Mouse (Mus musculus) intestine, embryonic 14.5 days (tissue): Measurements from ENCODE around the gene Tepp. TPM values are rescaled to one million over a fixed set of nuclear protein-coding genes. Genes with fewer than 3 reads are reported as not detected.

Experiments
- ATAC-seq: fragments of 200-750 bp; cut with Nextera tagmentation; replicated peaks from 2 replicates; pipeline ENCODE4 v1.8.0; 2017; ENCODE audit warnings: low read depth, moderate number of reproducible peaks, moderate TSS enrichment, moderate library complexity; ENCODE audit not compliant: low FRiP score, low TSS enrichment
- DNase-seq: peaks from one replicate; pipeline ENCODE4 v3.0.0-alpha.2; 2018; ENCODE audit warnings: low spot score
- H3K27ac ChIP-seq: fragments of 300-500 bp; sonication (generic); 2 replicates; pipeline ENCODE4 v1.5.1; 2014; ENCODE audit warnings: low read depth, mild to moderate bottlenecking, control low read depth
- H3K27me3 ChIP-seq: fragments of 300-500 bp; sonication (generic); replicated peaks from 2 replicates; pipeline ENCODE4 v1.6.1; 2014; ENCODE audit warnings: low read length, control low read depth; ENCODE audit not compliant: control insufficient read depth, insufficient read depth
- H3K36me3 ChIP-seq: fragments of 300-500 bp; sonication (generic); 2 replicates; pipeline ENCODE4 v1.6.1; 2014; ENCODE audit warnings: low read length, control low read depth; ENCODE audit not compliant: control insufficient read depth, insufficient read depth
- H3K4me1 ChIP-seq: fragments of 300-500 bp; sonication (generic); replicated peaks from 2 replicates; pipeline ENCODE4 v1.6.1; 2014; ENCODE audit warnings: low read length, control low read depth, mixed read lengths; ENCODE audit not compliant: control insufficient read depth, insufficient read depth
- H3K4me2 ChIP-seq: fragments of 300-500 bp; sonication (generic); 2 replicates; pipeline ENCODE4 v1.6.1; 2014; ENCODE audit warnings: low read length
- H3K4me3 ChIP-seq: fragments of 300-500 bp; sonication (generic); 2 replicates; pipeline ENCODE4 v1.5.1; 2014; ENCODE audit warnings: low read depth, low read length, control low read depth, mixed read lengths
- H3K9ac ChIP-seq: fragments of 300-500 bp; sonication (generic); 2 replicates; pipeline ENCODE4 v1.6.1; 2014; ENCODE audit warnings: mild to moderate bottlenecking, low read length
- H3K9me3 ChIP-seq: fragments of 300-500 bp; sonication (generic); 2 replicates; pipeline ENCODE4 v1.6.1; 2016; ENCODE audit warnings: low read length, control low read depth; ENCODE audit not compliant: control insufficient read depth
- WGBS: fragments of 180-500 bp; shearing (Covaris S2); extraction: QIAGEN DNeasy Blood & Tissue Kit; methylation state at CpG from one replicate; pipeline ENCODE4 v1.1.7; 2014; 5-methylcytosine and 5-hydroxymethylcytosine counted together
- polyA plus RNA-seq: library from polyadenylated mRNA; unstranded; fragments of >200 nt; fragmentation: Nextera tagmentation; extraction: Ambion mirVana; gene quantifications from 2 replicates; pipeline ENCODE4 v1.2.1, GENCODE M21; 2014

Gene Tepp
- polyA plus RNA-seq, 1 experiment from 2014 or later = not detected

- DNase-seq = no peak
- H3K36me3 ChIP-seq = peaks cover 44% of the 10 kb centered on the region
Observed at GRCm38 (mm10) chr8:95336363-95336762, 26.0 kb downstream of the Tepp start.

GRCm38 (mm10) chr8:95341721-95342120, 31.4 kb downstream of the Tepp start:
- H3K9ac ChIP-seq = no peak overlapping the region
- 59% methylated on average over 5 of the region's 5 CpGs for WGBS

More at GRCm38 (mm10) chr8:95336363-95336762, 26.0 kb downstream of the Tepp start:
- no peak for ATAC-seq
- Histone ChIP-seq H3K4me2 (no peak overlapping the region), H3K27me3 (no peaks in the 10 kb centered on the region), H3K9ac (no peak overlapping the region), H3K4me3 (no peak overlapping the region), H3K27ac (no peak overlapping the region), H3K9me3 (no peaks in the 10 kb centered on the region), H3K4me1 (no peaks in the 10 kb centered on the region)

GRCm38 (mm10) chr8:95344668-95345067, 34.3 kb downstream of the Tepp start:
- Histone ChIP-seq H3K36me3 (peaks cover 38% of the 10 kb centered on the region), H3K4me3 (no peak overlapping the region), H3K27me3 (no peaks in the 10 kb centered on the region), H3K27ac (no peak overlapping the region), H3K4me2 (no peak overlapping the region), H3K4me1 (peaks cover 7% of the 10 kb centered on the region; the same call in 1 of the 2 replicates), H3K9ac (no peak overlapping the region), H3K9me3 (no peaks in the 10 kb centered on the region)
- no peak for DNase-seq
- no peak for ATAC-seq
- 78% methylated on average over 6 of the region's 6 CpGs for WGBS

More at GRCm38 (mm10) chr8:95341721-95342120, 31.4 kb downstream of the Tepp start:
- Histone ChIP-seq H3K27ac (no peak overlapping the region), H3K36me3 (peaks cover 61% of the 10 kb centered on the region), H3K4me2 (no peak overlapping the region), H3K9me3 (no peaks in the 10 kb centered on the region), H3K4me3 (no peak overlapping the region), H3K27me3 (no peaks in the 10 kb centered on the region), H3K4me1 (no peaks in the 10 kb centered on the region)
- DNase-seq (no peak), ATAC-seq (no peak)

GRCm38 (mm10) chr8:95346643-95347545, 36.5 kb downstream of the Tepp start:
- H3K4me3 ChIP-seq = no peak overlapping the region
- peak; percentile 29; the same call in 1 of the 2 replicates for ATAC-seq

GRCm38 (mm10) chr8:95348356-95348755, 38.0 kb downstream of the Tepp start:
- Histone ChIP-seq H3K9ac (no peak overlapping the region), H3K4me1 (peaks cover 8% of the 10 kb centered on the region; the same call in 1 of the 2 replicates), H3K4me3 (no peak overlapping the region), H3K27me3 (no peaks in the 10 kb centered on the region), H3K36me3 (peaks cover 23% of the 10 kb centered on the region), H3K9me3 (no peaks in the 10 kb centered on the region), H3K4me2 (no peak overlapping the region), H3K27ac (no peak overlapping the region)
- 86% methylated on average over 2 of the region's 2 CpGs for WGBS
- ATAC-seq (no peak), DNase-seq (no peak)

More at GRCm38 (mm10) chr8:95346643-95347545, 36.5 kb downstream of the Tepp start:
- 22% methylated on average over 8 of the region's 8 CpGs for WGBS
- H3K36me3 ChIP-seq = peaks cover 27% of the 10 kb centered on the region
- H3K4me2 ChIP-seq = no peak overlapping the region
- no peak overlapping the region for H3K27ac ChIP-seq
- peak; percentile 90 for DNase-seq
- H3K9ac ChIP-seq = no peak overlapping the region
- H3K9me3 ChIP-seq = no peaks in the 10 kb centered on the region
- no peaks in the 10 kb centered on the region for H3K27me3 ChIP-seq
- H3K4me1 ChIP-seq = peaks cover 7% of the 10 kb centered on the region; the same call in 1 of the 2 replicates

- H3K4me2 ChIP-seq = no peak overlapping the region
- ATAC-seq = no peak
- peaks cover 17% of the 10 kb centered on the region for H3K36me3 ChIP-seq
- WGBS = 45% methylated on average over 19 of the region's 19 CpGs
- H3K4me1 ChIP-seq = peaks cover 14% of the 10 kb centered on the region; the same call in 1 of the 2 replicates
- DNase-seq = no peak
- H3K27me3 ChIP-seq = no peaks in the 10 kb centered on the region; the same call in 1 of the 2 replicates
- H3K9me3 ChIP-seq = no peaks in the 10 kb centered on the region
- H3K4me3 ChIP-seq = no peak overlapping the region
- 0 out of 2 replicates have a peak overlapping the region, but pooled peaks have one; percentile 27 for H3K27ac ChIP-seq
- no peak overlapping the region for H3K9ac ChIP-seq
Observed at GRCm38 (mm10) chr8:95348811-95349630, 38.7 kb downstream of the Tepp start.

GRCm38 (mm10) chr8:95351461-95351860, 41.1 kb downstream of the Tepp start:
- H3K9me3 ChIP-seq = no peaks in the 10 kb centered on the region
- H3K36me3 ChIP-seq = no peaks in the 10 kb centered on the region
- no peaks in the 10 kb centered on the region; the same call in 1 of the 2 replicates for H3K27me3 ChIP-seq
- ATAC-seq (peak; percentile 40), DNase-seq (peak; percentile 77)
- H3K4me3 ChIP-seq = peak overlapping the region; percentile 79
- peak overlapping the region; percentile 80; the same call in 1 of the 2 replicates for H3K9ac ChIP-seq
- H3K4me1 ChIP-seq = peaks cover 14% of the 10 kb centered on the region; the same call in 1 of the 2 replicates
- H3K4me2 ChIP-seq = peak overlapping the region; percentile 90
- peak overlapping the region; percentile 85 for H3K27ac ChIP-seq
- under 1% methylated on average over 15 of the region's 15 CpGs for WGBS

- H3K9me3 ChIP-seq = no peaks in the 10 kb centered on the region
- H3K27ac ChIP-seq = peak within 1 kb of the TSS; percentile 85
- DNase-seq (peak; percentile 88), ATAC-seq (peak; percentile 85)
- peak within 1 kb of the TSS; percentile 80 for H3K9ac ChIP-seq
- peaks cover 10% of the 10 kb centered on the region; the same call in 1 of the 2 replicates for H3K4me1 ChIP-seq
- no peaks in the 10 kb centered on the region for H3K36me3 ChIP-seq
- H3K4me3 ChIP-seq = peak within 1 kb of the TSS; percentile 79
- H3K4me2 ChIP-seq = peak within 1 kb of the TSS; percentile 90
- 0% methylated on average over 78 of the region's 80 CpGs for WGBS
- H3K27me3 ChIP-seq = no peaks in the 10 kb centered on the region; the same call in 1 of the 2 replicates
Observed at GRCm38 (mm10) chr8:95352151-95352870, 41.9 kb downstream of the Tepp start, which contains the start of gene Mmp15. Mmp15 (plus strand) TSS chr8:95352268.
